Mouse (Mus musculus) erythroblast, adult 5-6 weeks (primary cell): Measurements from ENCODE around the gene Ogfod2. TPM values are rescaled to one million over a fixed set of nuclear protein-coding genes. Genes with fewer than 3 reads are reported as not detected.

Source experiments
- ATAC-seq: replicated peaks from 2 replicates; pipeline ENCODE4 v1.8.0; 2016; ENCODE audit warnings: moderate number of reproducible peaks, mild to moderate bottlenecking, moderate TSS enrichment, inconsistent platforms; ENCODE audit not compliant: poor library complexity, low FRiP score, severe bottlenecking
- total RNA-seq, 2 experiments: library from RNA; stranded (forward) in 1 of 2; stranded (reverse) in 1 of 2; fragments of 150-400 nt in 1 of 2; fragments of 200-764, 138-1000 nt in 1 of 2; gene quantifications; 2 replicates each; pipeline versions ENCODE4 v1.2.3 to v1.2.4; 2015 to 2017; ENCODE audit warnings: low replicate concordance in 2 of 2

Ogfod2 gene
- total RNA-seq, 2 experiments from 2014 or later: 4.8 to 19.9 TPM

GRCm38 (mm10) chr5:124093852-124094604 lies 18.1 kb upstream of the Ogfod2 start:
- ATAC-seq: no peak

- ATAC-seq: peak; percentile 59
These were observed 17.0 kb upstream of the Ogfod2 start for GRCm38 (mm10) chr5:124095077-124095581.

GRCm38 (mm10) chr5:124095596-124096232 lies 16.4 kb upstream of the Ogfod2 start, which contains the start of gene Abcb9:
TSS of gene Abcb9 (minus strand) at chr5:124095798.
- peak; percentile 62 for ATAC-seq

GRCm38 (mm10) chr5:124098923-124099322 lies 13.2 kb upstream of the Ogfod2 start:
- no peak for ATAC-seq

- no peak for ATAC-seq
These were observed 11.7 kb upstream of the Ogfod2 start for GRCm38 (mm10) chr5:124100128-124101044.

GRCm38 (mm10) chr5:124102326-124102725 lies 9.8 kb upstream of the Ogfod2 start:
- ATAC-seq: no peak

- no peak for ATAC-seq
These were observed 9.1 kb upstream of the Ogfod2 start for GRCm38 (mm10) chr5:124103020-124103419.

- no peak for ATAC-seq
These were observed 8.5 kb upstream of the Ogfod2 start for GRCm38 (mm10) chr5:124103552-124103951.

- ATAC-seq: peak; percentile 17
These were observed 888 bp upstream of the Ogfod2 start for GRCm38 (mm10) chr5:124111077-124111741.

GRCm38 (mm10) chr5:124112531-124112930 lies 434 bp downstream of the Ogfod2 start:
- peak; percentile 14 for ATAC-seq

- peak; percentile 50 for ATAC-seq
These were observed 933 bp downstream of the Ogfod2 start for GRCm38 (mm10) chr5:124113030-124113429.

GRCm38 (mm10) chr5:124114276-124115025 lies 2.4 kb downstream of the Ogfod2 start:
- ATAC-seq: no peak

GRCm38 (mm10) chr5:124115531-124115930 lies 3.4 kb downstream of the Ogfod2 start:
- no peak for ATAC-seq

GRCm38 (mm10) chr5:124115990-124116845 lies 4.1 kb downstream of the Ogfod2 start, which contains the start of gene Arl6ip4:
TSS of gene Arl6ip4 (plus strand) at chr5:124116089.
- peak; percentile 13 for ATAC-seq

GRCm38 (mm10) chr5:124119204-124119603 lies 7.1 kb downstream of the Ogfod2 start:
- no peak for ATAC-seq

- ATAC-seq: no peak
These were observed 10.3 kb downstream of the Ogfod2 start for GRCm38 (mm10) chr5:124122357-124122756.

- no peak for ATAC-seq
These were observed 13.0 kb downstream of the Ogfod2 start for GRCm38 (mm10) chr5:124125093-124125492.

- no peak for ATAC-seq
These were observed 22.2 kb downstream of the Ogfod2 start for GRCm38 (mm10) chr5:124134261-124134660.
